Mouse (Mus musculus): Measurements from ENCODE around the gene Gstcd. TPM values are rescaled to one million over a fixed set of nuclear protein-coding genes. Genes with fewer than 3 reads are reported as not detected.

Gene Gstcd
- total RNA-seq, 2 experiments from 2014 or later, result 7.9 to 9.3 TPM

DNA sequence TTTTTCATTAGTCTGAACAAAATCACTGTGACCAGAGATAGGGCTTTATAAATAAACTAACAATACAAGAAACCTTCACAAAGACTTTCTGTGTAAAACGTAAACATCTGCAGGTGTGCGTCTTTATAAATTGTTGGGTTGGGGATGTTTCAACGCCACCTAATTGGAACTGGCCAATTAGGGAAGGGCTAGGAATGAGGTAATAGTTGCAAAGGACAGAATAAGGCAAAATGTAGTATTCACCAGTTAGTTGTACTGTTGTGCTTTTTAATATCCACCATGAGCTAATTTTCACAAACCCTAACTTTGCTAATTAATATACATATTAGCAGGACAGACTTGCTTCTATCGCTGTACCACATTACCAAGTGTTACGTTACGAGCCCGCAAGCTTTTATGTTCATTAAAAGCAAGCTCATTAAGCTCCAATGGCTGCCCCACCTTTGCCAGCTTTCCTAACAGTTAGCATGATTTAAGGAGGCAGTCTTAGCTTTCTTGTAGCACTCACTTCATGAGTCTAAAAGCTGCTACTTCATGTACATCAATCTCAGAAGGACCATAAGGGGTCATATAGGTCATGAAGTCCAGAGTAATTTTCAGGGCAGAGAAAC is 58.6 kb downstream of the Gstcd start:
- DNase-seq (ENCODE audit: low spot score in 2 of 2), result no peak

DNA sequence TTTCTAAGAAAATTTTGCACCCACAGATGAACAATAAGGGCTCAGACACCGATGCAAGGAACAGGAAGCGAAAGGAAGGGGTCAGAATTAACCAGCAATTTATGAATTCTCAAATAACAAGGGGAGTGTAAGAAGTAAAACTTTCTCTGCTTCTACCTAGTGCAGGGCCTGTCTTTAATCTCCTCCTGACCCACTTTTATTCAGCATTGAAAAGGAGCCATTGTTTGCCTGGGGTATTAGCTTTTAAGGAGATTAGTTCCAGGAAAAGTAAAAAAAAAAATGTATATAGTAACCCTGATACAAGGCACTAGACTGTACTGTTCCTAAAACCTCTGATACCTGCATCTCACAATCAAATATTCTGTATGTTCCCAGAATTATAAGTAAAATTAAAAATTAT is 64.9 kb downstream of the Gstcd start:
- no peak for DNase-seq (ENCODE audit: low spot score in 2 of 2)

DNA sequence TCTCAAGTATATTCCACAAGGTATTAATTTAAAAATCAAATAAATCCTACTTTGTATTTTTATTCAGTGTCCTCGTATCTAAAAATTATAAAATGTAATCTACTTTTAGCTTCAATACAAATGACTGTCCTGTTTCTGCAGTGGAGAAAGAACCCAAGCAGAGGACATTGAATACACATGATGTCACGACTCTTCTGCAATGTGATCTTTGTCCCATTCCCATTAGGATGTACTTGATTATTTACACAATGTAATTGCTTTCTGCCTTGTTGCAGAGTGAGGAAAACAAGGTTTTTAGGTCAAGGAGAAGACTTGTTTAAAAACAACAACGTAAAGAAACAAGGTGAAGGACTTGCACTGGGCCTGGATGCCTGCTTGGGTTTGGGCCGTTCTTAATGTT is 84.6 kb downstream of the Gstcd start:
- no peak for DNase-seq (ENCODE audit: low spot score in 2 of 2)

DNA sequence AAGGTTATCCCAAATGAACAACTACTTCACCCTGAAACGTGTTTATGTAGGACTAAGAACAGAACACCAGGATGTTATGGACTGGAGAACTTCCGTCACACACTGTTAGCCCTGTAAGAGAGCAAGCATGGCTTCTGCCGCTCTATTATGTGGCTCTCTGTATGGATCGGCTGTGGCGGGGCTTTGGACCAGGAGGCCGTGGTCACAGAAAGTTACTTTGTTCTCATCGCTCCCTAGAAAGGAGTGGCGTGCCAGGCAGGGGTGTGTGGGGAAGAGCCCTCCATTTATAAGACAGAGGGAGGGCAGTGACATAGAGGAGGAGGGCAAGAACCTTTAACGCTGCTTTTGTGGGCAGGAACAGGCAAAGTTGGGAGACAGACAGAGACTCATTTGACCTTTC is 95.5 kb downstream of the Gstcd start:
- DNase-seq (ENCODE audit: low spot score in 2 of 2), result no peak

DNA sequence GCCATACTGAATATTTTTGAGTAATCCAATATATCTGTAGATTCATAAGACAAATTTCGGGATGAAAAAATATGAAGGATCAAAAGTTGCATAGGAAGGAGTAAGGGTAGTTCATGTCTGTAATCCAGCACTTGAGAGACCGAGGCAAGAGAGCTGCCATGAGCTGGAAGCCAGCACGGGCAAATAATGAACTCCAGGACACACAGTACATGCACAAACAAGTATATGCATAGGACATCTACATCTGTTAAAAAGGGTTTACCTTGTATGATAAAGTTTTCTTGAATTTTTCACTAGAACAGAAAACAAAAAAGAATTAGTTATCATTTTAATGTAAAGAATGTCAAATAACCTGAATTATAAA is 95.9 kb downstream of the Gstcd start:
- no peak for DNase-seq (ENCODE audit: low spot score in 2 of 2)

DNA sequence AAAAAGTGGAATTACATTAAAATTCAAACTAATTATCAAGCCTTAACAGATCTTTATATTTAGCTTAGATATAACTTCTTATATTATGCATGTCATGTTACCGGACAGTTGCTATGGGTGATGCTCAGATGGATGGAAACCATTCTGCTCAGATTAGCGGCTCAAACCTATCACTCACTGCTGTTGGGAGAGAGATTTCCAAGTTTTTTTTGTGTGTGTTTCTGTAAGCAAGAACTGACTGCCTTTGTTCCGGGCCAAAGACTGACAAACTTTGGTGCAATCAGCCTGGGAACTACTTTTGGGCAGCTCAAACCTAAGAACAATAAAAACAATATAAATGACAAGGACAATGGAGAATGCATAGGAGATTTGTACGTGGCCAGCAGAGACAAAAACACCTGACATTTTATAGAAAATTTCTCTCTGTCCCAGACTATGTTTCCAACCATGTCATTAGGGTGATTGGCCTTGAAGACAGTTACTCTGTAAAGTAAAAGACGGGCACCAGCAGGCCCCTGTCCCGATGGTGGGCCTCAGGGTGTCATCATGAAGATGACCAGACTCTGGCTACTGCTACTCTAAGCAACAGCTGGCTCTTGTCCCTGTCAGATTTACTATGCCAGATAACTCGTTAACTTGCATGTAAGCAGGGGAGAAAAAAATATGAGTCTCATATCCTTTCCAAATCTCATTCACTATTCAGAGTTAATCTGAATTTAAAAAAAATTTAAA is 96.5 kb downstream of the Gstcd start:
- no peak for DNase-seq (ENCODE audit: low spot score in 2 of 2)

DNA sequence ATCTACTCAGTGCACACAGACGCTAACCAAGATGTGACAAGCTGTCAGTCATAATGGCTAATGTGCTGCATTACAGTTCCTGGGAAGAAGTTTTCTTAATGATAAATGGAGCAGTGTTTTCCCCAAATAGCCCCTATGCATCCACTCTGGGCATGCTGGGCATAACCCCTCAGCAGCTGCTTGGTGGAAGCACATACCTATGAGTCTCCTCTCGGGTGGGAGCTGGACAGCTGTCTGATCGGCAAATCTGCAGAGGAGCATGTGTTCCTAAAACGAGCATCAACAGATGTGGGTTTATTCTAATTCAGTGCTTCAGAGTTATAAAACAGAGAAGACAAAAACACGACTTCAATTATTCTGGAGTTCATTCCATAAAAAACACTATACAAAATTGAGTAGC is 105.6 kb downstream of the Gstcd start:
- DNase-seq (ENCODE audit: low spot score in 2 of 2), result no peak

DNA sequence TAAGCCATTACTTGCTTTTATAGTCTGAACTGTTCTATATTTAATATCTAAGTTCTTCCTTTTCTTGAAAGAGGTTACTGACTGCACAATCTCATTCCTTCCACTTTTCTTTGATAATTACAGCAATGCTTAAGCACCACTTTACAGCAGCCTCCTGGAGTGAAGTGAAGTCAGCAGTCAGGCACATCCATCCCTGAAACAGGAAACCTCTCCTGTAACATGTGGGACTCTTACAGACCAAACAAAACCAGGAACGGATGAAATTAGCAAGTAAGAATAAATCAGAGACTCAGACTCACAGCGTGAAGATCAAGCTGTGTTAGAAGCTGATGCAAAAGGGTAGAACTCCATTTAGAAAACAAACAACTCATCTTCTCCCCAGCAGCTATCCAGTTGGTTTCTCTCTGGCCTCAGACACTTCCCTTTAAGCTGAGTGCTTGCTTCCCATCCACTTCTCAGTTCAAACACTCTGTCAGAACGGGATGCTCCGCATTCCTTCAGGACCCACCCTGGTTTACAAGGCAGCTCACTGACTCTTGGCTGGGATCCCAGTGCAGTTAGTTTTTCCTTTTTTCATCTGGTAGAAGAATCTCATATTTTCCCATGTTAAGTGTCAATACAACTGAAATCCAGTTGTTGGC is 107.9 kb downstream of the Gstcd start:
- no peak for DNase-seq (ENCODE audit: low spot score in 2 of 2)

DNA sequence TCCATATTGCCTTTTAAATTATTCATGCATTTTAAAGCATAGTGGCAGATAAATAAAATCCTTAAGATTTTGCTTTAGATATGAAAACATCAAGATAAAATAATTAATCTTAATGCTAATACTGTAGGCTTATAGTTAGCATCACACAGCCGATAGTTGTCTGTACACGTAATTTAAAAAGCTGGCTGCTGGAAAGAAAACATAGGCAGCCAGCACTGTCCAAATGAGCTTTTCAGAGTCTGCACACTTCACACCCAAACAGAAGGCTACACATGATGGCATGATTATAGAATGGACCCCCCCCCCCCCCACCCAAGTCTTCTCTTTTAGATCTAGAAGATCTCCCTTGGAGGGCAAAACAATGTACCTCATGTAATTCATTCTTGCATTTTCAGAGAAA is 109.9 kb downstream of the Gstcd start:
- no peak for DNase-seq (ENCODE audit: low spot score in 2 of 2)

DNA sequence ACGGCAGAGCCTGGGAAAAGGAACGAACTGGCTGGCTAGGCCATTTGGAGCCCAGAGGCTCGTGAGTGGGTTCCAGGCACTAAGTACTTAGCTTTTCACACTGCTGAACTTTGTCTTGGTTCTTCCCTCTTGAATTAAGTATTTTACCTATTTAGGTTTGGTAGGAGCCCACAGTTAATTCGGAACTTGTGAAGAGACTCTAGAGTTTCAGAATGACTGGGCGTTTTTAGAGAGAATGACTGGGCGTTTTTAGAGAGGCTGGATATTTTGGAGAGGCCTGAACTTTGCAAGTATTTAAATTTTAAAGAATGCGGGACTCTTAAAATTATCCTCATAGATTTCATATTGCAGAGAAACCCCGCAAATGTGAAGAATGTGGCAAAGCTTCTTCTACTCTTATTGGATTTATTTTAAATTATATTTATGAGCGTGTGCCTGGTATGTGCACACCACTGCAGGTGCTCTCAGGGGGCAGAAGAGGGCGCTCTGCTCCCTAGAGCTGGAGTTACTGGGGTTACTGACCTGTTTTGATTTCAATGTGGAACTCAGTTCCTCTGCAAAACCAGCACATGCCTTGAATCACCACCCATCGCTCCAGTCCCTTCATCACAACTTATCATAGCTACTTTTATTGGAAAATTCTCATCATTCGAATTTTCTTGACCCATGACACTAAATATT is 111.9 kb downstream of the Gstcd start:
- DNase-seq (ENCODE audit: low spot score in 2 of 2), result no peak

DNA sequence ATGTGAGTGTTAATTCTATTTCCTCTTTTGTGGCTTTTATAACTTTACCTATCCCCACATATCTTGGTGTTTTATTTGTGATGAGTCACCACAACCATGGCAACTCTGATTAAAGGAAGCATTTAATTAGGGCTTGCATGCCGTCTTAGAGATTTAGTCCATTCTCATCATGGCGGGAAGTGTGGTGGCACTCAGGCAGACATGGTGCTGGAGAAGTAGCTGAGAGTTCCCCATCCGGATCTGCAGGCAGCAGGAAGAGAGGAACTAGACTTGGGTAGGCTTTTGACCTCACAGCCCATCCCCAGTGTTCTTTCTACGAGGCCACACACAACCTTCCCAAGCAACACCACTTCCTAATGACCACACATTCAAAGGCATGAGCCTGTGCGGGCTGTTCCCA is 125.6 kb downstream of the Gstcd start:
- DNase-seq (ENCODE audit: low spot score in 2 of 2), result no peak

DNA sequence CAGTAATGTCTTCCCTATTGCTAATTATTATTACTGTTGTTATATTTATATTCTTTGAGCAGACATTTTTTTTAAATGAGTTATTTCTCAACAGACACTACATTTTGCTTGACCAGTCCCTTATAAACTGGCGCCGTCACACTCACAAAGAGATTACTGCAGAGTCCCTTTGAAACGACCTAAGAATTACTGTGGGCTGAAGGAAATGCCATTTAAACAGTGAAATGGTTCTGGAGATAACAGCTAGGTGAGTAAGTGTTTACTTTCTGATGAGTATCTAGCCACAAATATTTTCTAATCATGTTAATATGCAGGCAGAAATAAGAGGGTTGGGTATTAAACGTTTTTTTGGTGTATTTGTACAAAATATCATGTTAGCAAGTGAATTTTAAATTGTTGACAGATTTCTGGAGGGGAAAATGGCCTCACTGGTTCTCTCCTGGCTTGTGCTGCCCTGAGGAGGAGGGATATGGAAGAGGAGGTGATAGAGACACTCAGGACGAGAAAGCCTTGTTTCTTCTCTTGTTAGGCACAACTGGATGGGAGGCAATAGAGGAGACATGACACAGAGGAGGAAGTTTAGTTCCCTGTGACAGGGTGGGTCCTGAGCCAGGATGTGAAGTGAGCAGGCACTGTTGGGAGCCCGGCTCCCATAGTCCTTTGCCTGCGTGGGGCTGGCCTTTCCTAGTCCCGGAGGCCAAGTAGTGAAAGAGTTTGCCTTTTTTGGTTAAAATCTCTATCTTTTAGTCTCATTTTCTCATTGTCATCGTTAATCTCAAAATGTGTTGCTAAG is 126.9 kb downstream of the Gstcd start:
- no peak for DNase-seq (ENCODE audit: low spot score in 2 of 2)

DNA sequence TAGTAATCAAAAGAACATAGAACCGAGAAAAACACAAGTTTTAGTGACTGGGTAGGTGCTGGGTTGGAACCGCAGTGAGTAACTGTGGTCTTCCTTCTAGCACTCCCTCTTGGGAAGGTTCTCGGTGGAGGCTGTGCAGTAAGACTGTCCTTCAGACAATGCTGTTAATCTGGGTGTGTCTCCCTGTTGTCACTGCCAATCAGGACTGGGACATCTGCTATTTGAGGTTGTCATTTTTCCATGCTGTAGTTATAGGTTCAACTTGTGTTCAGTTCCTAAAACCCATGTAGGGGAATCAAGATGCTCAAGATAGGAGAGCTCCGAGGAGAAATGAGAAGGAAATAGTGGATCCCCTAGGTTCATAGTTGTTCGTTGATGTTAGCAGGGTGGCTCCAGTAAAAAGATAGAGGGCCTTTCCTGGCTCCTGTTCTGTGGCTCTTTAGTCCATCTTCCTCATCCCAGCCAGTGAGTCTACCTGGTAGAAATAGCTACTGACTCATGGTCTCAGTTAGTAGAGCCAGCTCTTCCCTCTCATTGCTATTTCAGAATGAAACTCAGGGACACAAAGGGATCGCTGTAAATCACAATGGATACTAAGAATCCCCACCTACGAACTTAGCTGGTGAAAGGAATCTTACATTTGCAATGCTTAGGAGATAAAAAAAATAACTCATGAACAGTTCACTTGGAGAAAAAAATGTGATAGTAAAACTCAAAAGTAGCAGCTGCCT is 129.0 kb downstream of the Gstcd start:
- no peak for DNase-seq (ENCODE audit: low spot score in 2 of 2)

DNA sequence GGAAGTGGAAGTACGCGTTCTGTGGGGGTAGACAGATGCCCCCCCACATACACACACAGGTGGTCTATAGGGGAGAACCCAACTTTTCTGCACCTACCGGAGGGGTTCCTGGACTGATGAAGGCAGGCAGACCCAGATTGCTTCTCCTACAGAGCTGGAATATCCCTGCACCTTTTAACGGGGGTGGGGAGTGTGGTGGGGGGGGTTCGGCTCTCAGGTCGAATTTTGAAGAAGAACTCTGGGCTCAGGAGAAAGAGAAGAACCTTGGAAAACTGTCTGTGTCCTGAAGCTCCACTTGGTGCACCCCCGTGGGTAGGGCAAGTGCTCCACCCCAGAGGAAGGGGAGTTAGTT is 141.3 kb downstream of the Gstcd start:
- DNase-seq (ENCODE audit: low spot score in 2 of 2), result no peak

DNA sequence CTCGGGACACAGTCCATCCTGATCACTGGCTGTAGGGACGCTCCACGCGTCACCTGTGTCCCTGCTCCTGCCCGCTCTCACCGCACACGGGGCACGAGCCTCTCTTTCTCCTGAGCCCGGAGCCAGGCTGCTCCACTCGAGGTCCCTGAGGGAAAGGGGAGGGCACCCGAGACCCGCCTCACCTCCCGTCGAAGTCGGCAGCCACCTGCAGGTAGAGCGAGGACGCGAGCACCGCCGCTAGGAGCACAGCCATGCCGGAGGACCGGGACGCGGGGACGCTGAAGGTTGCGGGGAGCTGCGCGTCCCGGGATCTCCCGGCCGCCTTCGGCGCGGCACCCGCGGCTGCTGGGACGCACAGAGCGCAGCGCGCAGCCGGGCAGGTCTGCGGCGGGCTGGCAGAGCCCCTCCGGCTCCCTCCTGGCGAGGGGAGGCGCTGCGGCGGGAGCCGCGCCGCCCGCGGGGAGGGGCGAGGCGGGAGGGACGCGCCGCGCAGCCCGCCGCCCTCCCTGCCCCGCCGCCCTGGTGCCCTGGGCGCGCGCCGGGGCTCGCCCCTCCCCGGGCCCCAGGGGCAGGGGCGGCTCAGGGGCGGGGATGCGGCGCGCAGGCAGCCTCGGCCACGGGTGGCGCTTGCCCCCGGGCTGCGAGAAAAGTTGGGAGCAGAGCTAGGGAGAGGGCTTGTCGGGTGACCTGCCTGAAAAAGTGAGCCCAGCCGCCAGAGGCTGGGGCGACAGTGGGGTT is 141.9 kb downstream of the Gstcd start, which contains the start of gene Npnt:
TSS of gene Npnt (minus strand) at position 501 of the 738 bp plus-strand sequence.
- peak; percentile 30 to 32 for DNase-seq (ENCODE audit: low spot score in 2 of 2)

DNA sequence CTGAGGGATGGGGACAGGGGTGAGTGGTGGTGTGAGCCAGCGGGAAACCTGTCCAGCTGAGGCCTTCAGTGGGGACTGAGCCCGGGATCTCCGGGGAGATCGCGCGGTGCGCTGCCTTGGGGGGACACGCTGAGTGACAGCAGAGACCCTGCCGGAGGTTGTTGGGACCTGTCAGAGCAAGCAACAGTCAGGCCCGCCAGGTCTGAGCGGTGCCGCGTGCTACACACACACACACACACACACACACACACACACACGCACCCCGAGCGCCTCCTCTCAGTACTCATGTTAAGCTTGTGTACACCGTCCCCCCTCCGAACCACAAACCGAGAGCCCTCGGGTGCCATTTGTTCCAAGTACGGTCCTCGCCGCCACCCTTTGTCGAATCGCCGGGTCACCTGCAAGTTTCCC is 142.4 kb downstream of the Gstcd start:
- peak; percentile 16 to 25 for DNase-seq (ENCODE audit: low spot score in 2 of 2)

DNA sequence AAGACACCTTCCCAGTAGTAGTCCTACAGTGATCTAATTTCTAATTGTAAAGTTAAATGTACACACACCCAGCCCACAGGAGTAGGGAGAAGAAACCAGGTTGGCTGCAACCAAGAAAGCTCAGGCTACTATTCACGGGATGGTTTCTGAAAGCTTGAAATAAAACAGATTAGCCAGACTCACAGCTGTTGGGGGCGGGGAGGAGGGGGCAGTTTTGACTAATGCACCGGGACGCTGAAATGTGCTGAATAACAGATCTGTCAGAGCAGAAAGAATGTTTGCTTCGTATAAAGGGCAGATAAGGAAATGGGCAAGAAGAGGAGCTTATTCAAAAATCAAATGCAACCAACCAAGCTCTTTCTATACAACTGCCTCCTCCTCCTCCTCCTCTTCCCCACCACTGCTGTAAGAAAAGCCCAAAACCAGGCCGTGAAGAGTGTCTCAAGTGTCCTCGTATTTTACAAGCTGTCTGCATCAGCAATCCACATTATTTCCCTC is 143.5 kb downstream of the Gstcd start:
- no peak for DNase-seq (ENCODE audit: low spot score in 2 of 2)

DNA sequence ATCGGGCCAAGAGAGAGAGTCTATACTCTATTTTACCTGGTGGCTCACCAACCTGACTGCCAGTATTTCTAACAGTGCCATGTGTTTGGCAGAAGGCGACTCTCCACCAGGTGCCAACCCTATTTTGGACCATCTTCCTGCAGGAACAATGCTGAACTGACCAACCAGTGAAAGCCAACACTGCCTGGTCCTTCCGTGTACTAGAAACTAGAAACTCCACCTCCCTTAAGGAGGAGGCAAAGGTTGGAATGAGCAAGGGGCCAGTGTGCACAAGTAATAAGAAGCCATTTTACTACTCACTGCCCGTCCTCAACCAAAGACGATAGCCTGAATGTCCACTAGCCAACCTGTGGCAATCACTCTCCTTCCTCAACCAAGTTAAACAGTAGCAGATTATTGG is 145.7 kb downstream of the Gstcd start:
- no peak for DNase-seq (ENCODE audit: low spot score in 2 of 2)

DNA sequence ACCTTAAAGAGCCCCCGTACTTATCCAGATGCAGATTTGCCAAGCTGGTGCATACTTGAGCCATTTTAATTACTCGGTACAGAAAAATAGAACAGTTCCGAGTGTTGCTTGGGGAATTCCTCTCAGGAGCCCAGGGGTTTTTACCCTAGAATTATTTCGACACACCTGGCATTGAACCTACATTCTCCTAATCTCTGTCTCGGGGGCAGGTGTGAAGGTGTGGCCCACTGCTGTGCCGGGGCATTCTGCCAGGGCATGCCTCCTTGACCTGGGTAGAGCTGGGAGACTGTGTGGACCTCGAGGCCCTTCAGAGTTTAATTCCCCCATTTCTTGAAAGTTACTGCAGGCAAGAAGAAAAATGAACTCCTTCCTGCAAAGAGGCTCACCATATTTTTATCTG is 146.2 kb downstream of the Gstcd start:
- no peak for DNase-seq (ENCODE audit: low spot score in 2 of 2)

DNA sequence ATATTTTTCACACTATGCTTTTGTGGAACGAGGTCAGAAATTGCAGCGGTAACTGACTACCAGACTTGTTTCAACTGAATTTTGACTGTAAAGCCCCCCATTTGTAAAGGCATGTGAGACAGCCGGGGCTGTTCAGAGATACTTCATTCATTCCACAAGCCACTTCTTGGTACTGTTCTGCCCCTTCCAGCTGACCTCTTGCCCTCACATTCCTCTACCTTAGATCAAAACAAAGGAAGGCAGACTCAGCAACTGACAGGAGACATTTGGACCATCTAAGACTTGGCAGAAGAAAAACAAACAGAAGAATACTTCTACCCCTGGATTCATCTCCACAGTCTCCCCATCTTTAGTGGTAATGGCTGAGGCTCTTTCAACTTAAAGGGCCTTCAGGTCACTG is 147.2 kb downstream of the Gstcd start:
- DNase-seq (ENCODE audit: low spot score in 2 of 2), result no peak

Measured in adrenal gland, adult 18-20 months (tissue).